Mouse (Mus musculus) neutrophil, adult 5-6 weeks (primary cell): ENCODE data around the gene Fam160a1. TPM values are rescaled to one million over a fixed set of nuclear protein-coding genes. Genes with fewer than 3 reads are reported as not detected.

Source experiments
- ATAC-seq: fragments of 151-379, 151-347 bp; 2 replicates; pipeline ENCODE4 v1.8.0; 2017; ENCODE audit warnings: mild to moderate bottlenecking, moderate TSS enrichment; ENCODE audit not compliant: insufficient number of reproducible peaks, poor library complexity, low FRiP score, severe bottlenecking; ENCODE audit errors: extremely low read depth
- total RNA-seq: library from RNA; stranded (forward); fragments of 200-1000 nt; gene quantifications from 2 replicates; pipeline ENCODE4 v1.2.3, GENCODE M21; 2017

The Fam160a1 gene
- total RNA-seq: 0.81 and 0.86 TPM in 2 replicates

- no peak for ATAC-seq
These were observed at the start of gene Fam160a1 for GRCm38 (mm10) chr3:85817191-85817590. TSS of gene Fam160a1 (minus strand) at chr3:85817291.

GRCm38 (mm10) chr3:85863996-85864395 lies 46.9 kb upstream of the Fam160a1 start:
- no peak for ATAC-seq

GRCm38 (mm10) chr3:85862886-85863285 lies 45.8 kb upstream of the Fam160a1 start:
- ATAC-seq: no peak

GRCm38 (mm10) chr3:85860996-85861395 lies 43.9 kb upstream of the Fam160a1 start:
- ATAC-seq: no peak

- no peak for ATAC-seq
These were observed 42.2 kb upstream of the Fam160a1 start for GRCm38 (mm10) chr3:85859311-85859710.

GRCm38 (mm10) chr3:85858140-85859135 lies 41.3 kb upstream of the Fam160a1 start:
- ATAC-seq: no peak

- no peak for ATAC-seq
These were observed 40.0 kb upstream of the Fam160a1 start for GRCm38 (mm10) chr3:85857083-85857482.

- ATAC-seq: no peak
These were observed 38.9 kb upstream of the Fam160a1 start for GRCm38 (mm10) chr3:85855947-85856346.

- ATAC-seq: no peak
These were observed 38.0 kb upstream of the Fam160a1 start for GRCm38 (mm10) chr3:85855043-85855442.

GRCm38 (mm10) chr3:85854143-85854542 lies 37.1 kb upstream of the Fam160a1 start:
- ATAC-seq: no peak

GRCm38 (mm10) chr3:85853715-85854114 lies 36.6 kb upstream of the Fam160a1 start:
- ATAC-seq: no peak

- ATAC-seq: no peak
These were observed 33.0 kb upstream of the Fam160a1 start for GRCm38 (mm10) chr3:85850079-85850478.

GRCm38 (mm10) chr3:85846316-85846715 lies 29.2 kb upstream of the Fam160a1 start:
- no peak for ATAC-seq

- no peak for ATAC-seq
These were observed 28.2 kb upstream of the Fam160a1 start for GRCm38 (mm10) chr3:85845341-85845740.

GRCm38 (mm10) chr3:85842881-85843218 lies 25.8 kb upstream of the Fam160a1 start:
- ATAC-seq: no peak

- no peak for ATAC-seq
These were observed 25.2 kb upstream of the Fam160a1 start for GRCm38 (mm10) chr3:85842177-85842880.

- no peak for ATAC-seq
These were observed 24.5 kb upstream of the Fam160a1 start for GRCm38 (mm10) chr3:85841454-85842176.

GRCm38 (mm10) chr3:85833627-85834026 lies 16.5 kb upstream of the Fam160a1 start:
- ATAC-seq: no peak

GRCm38 (mm10) chr3:85832490-85833155 lies 15.5 kb upstream of the Fam160a1 start:
- no peak for ATAC-seq
